Mouse (Mus musculus) small intestine, adult 2 months (tissue): Measurements from ENCODE around the gene Gm8020. TPM values are rescaled to one million over a fixed set of nuclear protein-coding genes. Genes with fewer than 3 reads are reported as not detected.
"Not testable (repeated sequence)": the region's sequence is repeated elsewhere in the genome, so short reads cannot be mapped to it uniquely, and the experiment has no call there.

Experiments
- H3K27ac ChIP-seq: fragments of 200-500 bp; 2 replicates; pipeline ENCODE4 v1.5.1; 2012; ENCODE audit warnings: low read depth, low read length, control low read depth, inconsistent platforms; ENCODE audit not compliant: insufficient read depth
- H3K27me3 ChIP-seq: fragments of 200-500 bp; 2 replicates; pipeline ENCODE4 v1.6.1; 2012; ENCODE audit warnings: mild to moderate bottlenecking, moderate library complexity, low read length, inconsistent platforms; ENCODE audit not compliant: control insufficient read depth, insufficient read depth
- H3K36me3 ChIP-seq: fragments of 200-500 bp; 2 replicates; pipeline ENCODE4 v1.6.1; 2012; ENCODE audit warnings: mild to moderate bottlenecking, low read length, control low read depth, inconsistent platforms; ENCODE audit not compliant: control insufficient read depth, insufficient read depth
- H3K4me1 ChIP-seq: fragments of 200-500 bp; 2 replicates; pipeline ENCODE4 v1.6.1; 2012; ENCODE audit warnings: low read length, inconsistent platforms, mixed read lengths; ENCODE audit not compliant: control insufficient read depth, insufficient read depth, insufficient read length
- H3K4me3 ChIP-seq: fragments of 200-500 bp; 2 replicates; pipeline ENCODE4 v1.5.1; 2012; ENCODE audit warnings: low read depth, mild to moderate bottlenecking, control low read depth, inconsistent platforms, low read length, moderate library complexity
- WGBS: fragments of 180-500 bp; shearing (Covaris S2); methylation state at CpG from one replicate; pipeline ENCODE4 v1.1.7; 2018; 5-methylcytosine and 5-hydroxymethylcytosine counted together
- polyA plus RNA-seq: library from polyadenylated mRNA; depleted of rRNA; stranded (reverse); fragments of >200 nt; gene quantifications from 2 replicates; pipeline ENCODE4 v1.2.3, GENCODE M21; 2012; rRNA removed

Gm8020 gene
- not detected in 2 replicates for polyA plus RNA-seq

- H3K4me3 ChIP-seq, H3K27ac ChIP-seq, H3K27me3 ChIP-seq, H3K4me1 ChIP-seq, H3K36me3 ChIP-seq: not testable (repeated sequence)
- 88% methylated on average over 2 of the region's 3 CpGs for WGBS
These were observed at the start of gene Gm8020 for GRCm38 (mm10) chr14:42502249-42502648. Gene Gm8020, minus strand, starts transcription at chr14:42502349.

GRCm38 (mm10) chr14:42543170-42543701 lies 41.1 kb upstream of the Gm8020 start:
- H3K27ac ChIP-seq, H3K4me1 ChIP-seq, H3K27me3 ChIP-seq, H3K36me3 ChIP-seq, H3K4me3 ChIP-seq: not testable (repeated sequence)
- 16% methylated on average over 28 of the region's 31 CpGs for WGBS

GRCm38 (mm10) chr14:42542316-42543169 lies 40.4 kb upstream of the Gm8020 start:
- H3K4me3 ChIP-seq, H3K27me3 ChIP-seq, H3K36me3 ChIP-seq, H3K27ac ChIP-seq, H3K4me1 ChIP-seq: not testable (repeated sequence)
- WGBS, result 29% methylated on average over 23 of the region's 29 CpGs

GRCm38 (mm10) chr14:42524182-42524581 lies 22.0 kb upstream of the Gm8020 start, which contains the start of gene Gm8024:
Gene Gm8024, minus strand, starts transcription at chr14:42524282.
- not testable (repeated sequence) for H3K36me3 ChIP-seq, H3K4me3 ChIP-seq, H3K27me3 ChIP-seq, H3K27ac ChIP-seq, H3K4me1 ChIP-seq
- 89% methylated on average over 1 of the region's 3 CpGs for WGBS

- H3K4me3 ChIP-seq, H3K27ac ChIP-seq, H3K4me1 ChIP-seq, H3K36me3 ChIP-seq, H3K27me3 ChIP-seq: not testable (repeated sequence)
- WGBS, result 45% methylated on average over 2 of the region's 2 CpGs
These were observed 38.6 kb downstream of the Gm8020 start, which contains the start of gene Gm8011 for GRCm38 (mm10) chr14:42463581-42463980. Gene Gm8011, plus strand, starts transcription at chr14:42463881.

Other genes with a start within 250 kb of the Gm8020 start
- not detected in 2 replicates for gene Gm17026, start 242.3 kb downstream of the Gm8020 start, polyA plus RNA-seq
- not detected in 2 replicates for gene Gm9611, start 205.0 kb downstream of the Gm8020 start, polyA plus RNA-seq
- gene Gm7995, start 192.1 kb downstream of the Gm8020 start, polyA plus RNA-seq, result not detected in 2 replicates
- gene Gm8005, start 62.7 kb downstream of the Gm8020 start, polyA plus RNA-seq, result not detected in 2 replicates
- gene Gm8011, start 38.5 kb downstream of the Gm8020 start, polyA plus RNA-seq, result not detected in 2 replicates
- gene Gm8024, start 21.9 kb upstream of the Gm8020 start, polyA plus RNA-seq, result not detected in 2 replicates
- not detected in 2 replicates for gene Gm17124, start 97.5 kb upstream of the Gm8020 start, polyA plus RNA-seq
- not detected in 2 replicates for gene Gm3633, start 139.6 kb upstream of the Gm8020 start, polyA plus RNA-seq
- not detected in 2 replicates for gene Gm10378, start 153.6 kb upstream of the Gm8020 start, polyA plus RNA-seq